Mouse (Mus musculus) ES-E14 (cell line): ENCODE measurements around the gene Parn. TPM values are rescaled to one million over a fixed set of nuclear protein-coding genes. Genes with fewer than 3 reads are reported as not detected.

Experiments
- DNase-seq: peaks from one replicate; pipeline ENCODE4 v3.0.0-alpha.2; 2013; ENCODE audit warnings: low read depth, low spot score
- H3K27ac ChIP-seq: 2 replicates; pipeline ENCODE4 v1.5.1; 2012; ENCODE audit warnings: low read depth, mild to moderate bottlenecking, low read length, moderate library complexity, mixed read lengths; ENCODE audit not compliant: poor library complexity, insufficient read depth, severe bottlenecking
- H3K36me3 ChIP-seq: 2 replicates; pipeline ENCODE4 v1.6.1; 2012; ENCODE audit warnings: mild to moderate bottlenecking, low read length, moderate library complexity, mixed read lengths; ENCODE audit not compliant: control insufficient read depth, poor library complexity, insufficient read depth, severe bottlenecking
- H3K4me1 ChIP-seq, 2 experiments: fragments of 150-350 bp in 1 of 2; sonication (generic) in 1 of 2; 2 replicates each; pipeline ENCODE4 v1.6.1; 2012; ENCODE audit warnings: low read length in 2 of 2, mild to moderate bottlenecking in 1 of 2, mixed read lengths in 1 of 2; ENCODE audit not compliant: control insufficient read depth in 2 of 2, insufficient read depth in 2 of 2, poor library complexity in 1 of 2
- H3K4me3 ChIP-seq, 2 experiments: fragments of 150-350 bp in 1 of 2; sonication (generic) in 1 of 2; 2 replicates each; pipeline ENCODE4 v1.5.1; 2012; ENCODE audit warnings: low read length in 2 of 2, low read depth in 1 of 2, mild to moderate bottlenecking in 1 of 2, mixed read lengths in 1 of 2; ENCODE audit not compliant: insufficient read depth in 1 of 2, poor library complexity in 1 of 2, severe bottlenecking in 1 of 2
- H3K9ac ChIP-seq: 2 replicates; pipeline ENCODE4 v1.6.1; 2012; ENCODE audit warnings: low read depth, mild to moderate bottlenecking, low read length, mixed read lengths; ENCODE audit not compliant: poor library complexity, insufficient read depth, severe bottlenecking
- H3K9me3 ChIP-seq: fragments of 150-350 bp; sonication (generic); 2 replicates; pipeline ENCODE4 v1.6.1; 2012; ENCODE audit warnings: low read depth, mild to moderate bottlenecking, low read length; ENCODE audit not compliant: control insufficient read depth, insufficient read depth
- CHD2 ChIP-seq: IDR thresholded peaks from 2 replicates; pipeline ENCODE4 v1.6.1; 2014; ENCODE audit warnings: mild to moderate bottlenecking, low read depth, low read length, inconsistent platforms
- HCFC1 ChIP-seq: IDR thresholded peaks from 2 replicates; pipeline ENCODE4 v1.6.1; 2012; ENCODE audit warnings: low read length, inconsistent platforms, borderline replicate concordance; ENCODE audit not compliant: insufficient read depth
- MAFK ChIP-seq: IDR thresholded peaks from 2 replicates; pipeline ENCODE4 v1.6.1; 2014; ENCODE audit warnings: mild to moderate bottlenecking, low read depth, low read length, inconsistent platforms; ENCODE audit not compliant: insufficient read depth
- ZC3H11A ChIP-seq: IDR thresholded peaks from 2 replicates; pipeline ENCODE4 v1.6.1; 2012; ENCODE audit warnings: low read depth, mild to moderate bottlenecking, inconsistent platforms, low read length, borderline replicate concordance
- ZNF384 ChIP-seq: IDR thresholded peaks from 2 replicates; pipeline ENCODE4 v1.6.1; 2012; ENCODE audit warnings: low read depth, low read length, inconsistent platforms
- in situ Hi-C, 2 experiments: fragments of 600-800 bp; cut with MboI; formaldehyde crosslinking; loops; one replicate each; pipeline ENCODE4 v1.15.1; 2025; ENCODE audit warnings: low sequenced_read_pairs in 2 of 2, inconsistent platforms in 1 of 2; ENCODE audit not compliant: unreplicated experiment in 2 of 2
- total RNA-seq: library from RNA; depleted of rRNA; stranded (reverse); fragments of 300-350 nt; gene quantifications from 2 replicates; pipeline ENCODE4 v1.2.3, GENCODE M21; 2012

The Parn gene
- total RNA-seq, 1 experiment: 30.3 TPM

- DNase-seq: no peak
- H3K4me3 ChIP-seq: no peak overlapping the region
- no peak for TF ChIP-seq MAFK
- TF ChIP-seq ZC3H11A: no peak
- no peak for TF ChIP-seq ZNF384
- TF ChIP-seq HCFC1: no peak
- H3K4me1 ChIP-seq: peaks cover 2 to 4% of the 10 kb centered on the region in 2 experiments; a peak in 2 of 4 replicates
- no peak overlapping the region for H3K9ac ChIP-seq
- H3K36me3 ChIP-seq: peaks cover 4% of the 10 kb centered on the region; the same call in 1 of the 2 replicates
- in situ Hi-C loops: no loop called here
- H3K9me3 ChIP-seq: no peaks in the 10 kb centered on the region
- H3K27ac ChIP-seq: no peak overlapping the region
Measured at GRCm38 (mm10) chr16:13538213-13538932, 129.6 kb downstream of the Parn start.

GRCm38 (mm10) chr16:13536404-13536803 is 131.6 kb downstream of the Parn start:
- Histone ChIP-seq H3K27ac (no peak overlapping the region), H3K4me3 (no peak overlapping the region), H3K9me3 (no peaks in the 10 kb centered on the region), H3K9ac (no peak overlapping the region), H3K4me1 (peaks cover 0 to 4% of the 10 kb centered on the region in 2 experiments; a peak in 2 of 4 replicates), H3K36me3 (peaks cover 4% of the 10 kb centered on the region; the same call in 1 of the 2 replicates)
- DNase-seq: no peak
- TF ChIP-seq HCFC1: no peak
- TF ChIP-seq ZC3H11A: no peak
- no peak for TF ChIP-seq ZNF384
- TF ChIP-seq MAFK: no peak
- TF ChIP-seq CHD2: no peak
- in situ Hi-C loops: no loop called here

- H3K9me3 ChIP-seq: no peaks in the 10 kb centered on the region
- no peak for DNase-seq
- no peak overlapping the region for H3K9ac ChIP-seq
- peaks cover 4% of the 10 kb centered on the region; the same call in 1 of the 2 replicates for H3K36me3 ChIP-seq
- no peak for TF ChIP-seq ZNF384
- no peak overlapping the region for H3K4me3 ChIP-seq
- in situ Hi-C loops: no loop called here
- peaks cover 0 to 2% of the 10 kb centered on the region in 2 experiments; a peak in 1 of 4 replicates for H3K4me1 ChIP-seq
- no peak overlapping the region for H3K27ac ChIP-seq
Measured at GRCm38 (mm10) chr16:13535856-13536255, 132.1 kb downstream of the Parn start.

- Histone ChIP-seq H3K27ac (no peak overlapping the region), H3K9me3 (no peaks in the 10 kb centered on the region), H3K4me3 (no peak overlapping the region), H3K4me1 (no peaks in the 10 kb centered on the region), H3K36me3 (no peaks in the 10 kb centered on the region), H3K9ac (no peak overlapping the region)
- in situ Hi-C loops: no loop called here
- no peak for TF ChIP-seq ZNF384
- TF ChIP-seq ZC3H11A: peak; percentile 63; the same call in 1 of the 2 replicates
- no peak for TF ChIP-seq CHD2
- no peak for TF ChIP-seq MAFK
- no peak for DNase-seq
Measured at GRCm38 (mm10) chr16:13532840-13533239, 135.1 kb downstream of the Parn start.

GRCm38 (mm10) chr16:13531279-13531678 is 136.7 kb downstream of the Parn start:
- in situ Hi-C loops: no loop called here
- no peak for DNase-seq
- no peaks in the 10 kb centered on the region for H3K36me3 ChIP-seq
- H3K4me1 ChIP-seq: no peaks in the 10 kb centered on the region
- H3K9ac ChIP-seq: no peak overlapping the region
- no peak overlapping the region for H3K27ac ChIP-seq
- H3K4me3 ChIP-seq: no peak overlapping the region
- no peak for TF ChIP-seq MAFK
- no peak for TF ChIP-seq ZNF384
- no peak for TF ChIP-seq CHD2
- no peak for TF ChIP-seq ZC3H11A
- TF ChIP-seq HCFC1: no peak
- H3K9me3 ChIP-seq: no peaks in the 10 kb centered on the region
